Mouse (Mus musculus) liver, embryonic 14.5 days (tissue): ENCODE data around the gene Arl5c. TPM values are rescaled to one million over a fixed set of nuclear protein-coding genes. Genes with fewer than 3 reads are reported as not detected.

Experiments used
- ATAC-seq: fragments of 200-750 bp; cut with Nextera tagmentation; 2 replicates; pipeline ENCODE4 v1.8.0; 2017; ENCODE audit warnings: moderate number of reproducible peaks, mild to moderate bottlenecking, moderate library complexity; ENCODE audit not compliant: insufficient read depth
- DNase-seq, 3 experiments: peaks; one replicate each; pipeline ENCODE4 v3.0.0-alpha.2; 2012 to 2013; ENCODE audit warnings: low read depth in 3 of 3, low spot score in 3 of 3
- H3K27ac ChIP-seq: fragments of 300-500 bp; sonication (generic); 2 replicates; pipeline ENCODE4 v1.5.1; 2014; ENCODE audit warnings: moderate library complexity, mild to moderate bottlenecking, control low read depth, inconsistent platforms
- H3K27me3 ChIP-seq: fragments of 300-500 bp; sonication (generic); 2 replicates; pipeline ENCODE4 v1.6.1; 2014; ENCODE audit warnings: mild to moderate bottlenecking, low read length, moderate library complexity; ENCODE audit not compliant: control insufficient read depth, insufficient read depth
- H3K36me3 ChIP-seq: fragments of 300-500 bp; sonication (generic); replicated peaks from 2 replicates; pipeline ENCODE4 v1.6.1; 2014; ENCODE audit warnings: low read depth; ENCODE audit not compliant: control insufficient read depth, insufficient read depth
- H3K4me1 ChIP-seq, 2 experiments: fragments of 200-500 bp in 1 of 2; fragments of 300-500 bp in 1 of 2; sonication (generic) in 1 of 2; replicated peaks; 2 replicates each; pipeline ENCODE4 v1.6.1; 2012 to 2014; ENCODE audit warnings: antibody characterized with exemption in 1 of 2, inconsistent platforms in 1 of 2, low read length in 1 of 2; ENCODE audit not compliant: control insufficient read depth in 2 of 2, insufficient read depth in 2 of 2
- H3K4me2 ChIP-seq: fragments of 300-500 bp; sonication (generic); 2 replicates; pipeline ENCODE4 v1.6.1; 2014; ENCODE audit warnings: low read depth, mild to moderate bottlenecking, control low read depth, moderate library complexity
- H3K4me3 ChIP-seq, 2 experiments: fragments of 200-500 bp in 1 of 2; fragments of 300-500 bp in 1 of 2; sonication (generic) in 1 of 2; 2 replicates each; pipeline ENCODE4 v1.5.1; 2012 to 2014; ENCODE audit warnings: low read depth in 2 of 2, low read length in 2 of 2, mild to moderate bottlenecking in 2 of 2, control low read depth in 1 of 2, inconsistent platforms in 1 of 2, moderate library complexity in 1 of 2; ENCODE audit not compliant: insufficient read depth in 1 of 2
- H3K9ac ChIP-seq: fragments of 300-500 bp; sonication (generic); replicated peaks from 2 replicates; pipeline ENCODE4 v1.6.1; 2014; ENCODE audit warnings: mild to moderate bottlenecking, control low read depth, moderate library complexity
- H3K9me3 ChIP-seq: fragments of 300-500 bp; sonication (generic); 2 replicates; pipeline ENCODE4 v1.6.1; 2016; ENCODE audit warnings: low read length, mixed read lengths; ENCODE audit not compliant: control insufficient read depth
- CTCF ChIP-seq: IDR thresholded peaks from 2 replicates; pipeline ENCODE4 v1.5.1; 2016; ENCODE audit warnings: antibody characterized with exemption, low read depth, control low read depth
- EP300 ChIP-seq: IDR thresholded peaks from 2 replicates; pipeline ENCODE4 v1.6.1; 2016; ENCODE audit warnings: antibody characterized with exemption, low read depth
- WGBS: fragments of 180-500 bp; shearing (Covaris S2); extraction: QIAGEN DNeasy Blood & Tissue Kit; methylation state at CpG from one replicate; pipeline ENCODE4 v1.1.7; 2014; ENCODE audit not compliant: insufficient replicate concordance; 5-methylcytosine and 5-hydroxymethylcytosine counted together
- polyA plus RNA-seq, 2 experiments: library from polyadenylated mRNA; depleted of rRNA in 1 of 2; stranded (reverse) in 1 of 2; unstranded in 1 of 2; fragments of >200 nt; fragmentation: Nextera tagmentation in 1 of 2; extraction: Ambion mirVana in 1 of 2; gene quantifications; 2 replicates each; pipeline versions ENCODE4 v1.2.1 to v1.2.3; 2012 to 2014

Arl5c gene
- polyA plus RNA-seq, 2 experiments, result 2.2 to 6.4 TPM

DNA sequence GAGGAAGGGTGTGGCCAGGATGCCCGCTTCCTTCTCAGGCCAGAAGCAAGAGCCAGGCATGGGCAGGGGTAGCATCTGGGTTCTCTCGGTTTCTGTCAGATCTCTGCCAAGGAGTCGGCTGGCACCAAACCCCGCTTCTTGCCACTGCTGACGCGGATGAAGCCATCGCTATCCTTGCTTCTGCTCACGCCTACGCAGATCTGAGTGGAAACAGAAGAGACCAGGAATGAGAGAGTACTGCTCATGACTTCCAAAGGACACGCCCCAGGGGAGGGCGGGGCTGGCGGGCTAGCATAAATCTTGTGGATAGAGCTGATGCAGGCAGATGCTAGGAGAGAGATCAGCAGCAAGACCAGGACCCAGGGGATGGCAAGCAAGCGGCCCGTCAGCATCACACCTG lies 41.9 kb upstream of the Arl5c start:
- Histone ChIP-seq H3K36me3 (no peaks in the 10 kb centered on the region), H3K9ac (no peak overlapping the region), H3K4me1 (no peaks in the 10 kb centered on the region), H3K27me3 (peaks cover 23% of the 10 kb centered on the region), H3K4me2 (no peak overlapping the region), H3K9me3 (no peaks in the 10 kb centered on the region), H3K4me3 (no peak overlapping the region), H3K27ac (no peak overlapping the region)
- no peak for TF ChIP-seq CTCF
- TF ChIP-seq EP300, result no peak
- ATAC-seq, result no peak
- WGBS, result 58% methylated on average over 14 of the region's 14 CpGs
- no peak for DNase-seq

- Histone ChIP-seq H3K36me3 (peaks cover 4% of the 10 kb centered on the region), H3K9me3 (no peaks in the 10 kb centered on the region), H3K4me2 (peak overlapping the region; percentile 37), H3K4me3 (peak overlapping the region in 1 of 2 experiments; percentile 13; a peak in 1 of 4 replicates), H3K9ac (no peak overlapping the region), H3K27me3 (peaks cover 23% of the 10 kb centered on the region), H3K27ac (no peak overlapping the region), H3K4me1 (no peaks in the 10 kb centered on the region)
- no peak for DNase-seq
- WGBS, result under 1% methylated on average over 27 of the region's 27 CpGs
- no peak for TF ChIP-seq CTCF
- no peak for TF ChIP-seq EP300
- no peak for ATAC-seq
These were observed 40.0 kb upstream of the Arl5c start for GRCm38 (mm10) chr11:98035977-98036377.

GRCm38 (mm10) chr11:98034840-98035239 lies 38.9 kb upstream of the Arl5c start:
- no peak overlapping the region for H3K4me2 ChIP-seq
- H3K9me3 ChIP-seq, result no peaks in the 10 kb centered on the region
- no peak overlapping the region for H3K4me3 ChIP-seq
- ATAC-seq (no peak), DNase-seq (no peak)
- no peak for TF ChIP-seq EP300
- TF ChIP-seq CTCF, result no peak
- H3K9ac ChIP-seq, result no peak overlapping the region
- no peak overlapping the region for H3K27ac ChIP-seq
- peaks cover 23% of the 10 kb centered on the region for H3K27me3 ChIP-seq
- H3K4me1 ChIP-seq, result no peaks in the 10 kb centered on the region
- WGBS, result 43% methylated on average over 4 of the region's 4 CpGs
- H3K36me3 ChIP-seq, result peaks cover 15% of the 10 kb centered on the region

- DNase-seq (no peak), ATAC-seq (no peak)
- no peak overlapping the region for H3K4me2 ChIP-seq
- peaks cover 23% of the 10 kb centered on the region for H3K27me3 ChIP-seq
- no peaks in the 10 kb centered on the region for H3K4me1 ChIP-seq
- H3K9ac ChIP-seq, result no peak overlapping the region
- H3K9me3 ChIP-seq, result no peaks in the 10 kb centered on the region
- peaks cover 23% of the 10 kb centered on the region for H3K36me3 ChIP-seq
- no peak overlapping the region for H3K27ac ChIP-seq
- 61% methylated on average over 5 of the region's 5 CpGs for WGBS
- H3K4me3 ChIP-seq, result no peak overlapping the region
- TF ChIP-seq CTCF, result no peak
- TF ChIP-seq EP300, result no peak
These were observed 38.1 kb upstream of the Arl5c start for GRCm38 (mm10) chr11:98034061-98034460.

- DNase-seq (peak; percentile 37 to 47 (median 41)), ATAC-seq (no peak)
- no peaks in the 10 kb centered on the region for H3K9me3 ChIP-seq
- H3K4me2 ChIP-seq, result no peak overlapping the region
- H3K27ac ChIP-seq, result no peak overlapping the region
- peaks cover 17% of the 10 kb centered on the region for H3K27me3 ChIP-seq
- TF ChIP-seq CTCF, result peak; percentile 88
- no peak for TF ChIP-seq EP300
- H3K4me1 ChIP-seq, result no peaks in the 10 kb centered on the region; a peak in 1 of 4 replicates
- no peak overlapping the region for H3K9ac ChIP-seq
- H3K36me3 ChIP-seq, result peaks cover 35% of the 10 kb centered on the region
- WGBS, result 12% methylated on average over 5 of the region's 5 CpGs
- H3K4me3 ChIP-seq, result no peak overlapping the region
These were observed 35.4 kb upstream of the Arl5c start for GRCm38 (mm10) chr11:98031443-98031770.
